Mouse (Mus musculus) heart, postnatal 4 days (tissue): Measurements from ENCODE around the gene Zfyve21. TPM values are rescaled to one million over a fixed set of nuclear protein-coding genes. Genes with fewer than 3 reads are reported as not detected.
A peak's percentile ranks its signal among the peaks of the same experiment; 100 is the strongest.

Experiments used
- DNase-seq: peaks from one replicate; pipeline ENCODE4 v3.0.0; 2021
- total RNA-seq, 2 experiments: library from RNA; stranded (reverse); gene quantifications; 2 replicates each; pipeline ENCODE4 v1.2.3; 2021

Gene Zfyve21
- total RNA-seq, 2 experiments from 2014 or later, result 36.2 to 38.7 TPM

- no peak for DNase-seq
Observed at GRCm38 (mm10) chr12:111800459-111801183, 13.3 kb upstream of the Zfyve21 start.

DNA sequence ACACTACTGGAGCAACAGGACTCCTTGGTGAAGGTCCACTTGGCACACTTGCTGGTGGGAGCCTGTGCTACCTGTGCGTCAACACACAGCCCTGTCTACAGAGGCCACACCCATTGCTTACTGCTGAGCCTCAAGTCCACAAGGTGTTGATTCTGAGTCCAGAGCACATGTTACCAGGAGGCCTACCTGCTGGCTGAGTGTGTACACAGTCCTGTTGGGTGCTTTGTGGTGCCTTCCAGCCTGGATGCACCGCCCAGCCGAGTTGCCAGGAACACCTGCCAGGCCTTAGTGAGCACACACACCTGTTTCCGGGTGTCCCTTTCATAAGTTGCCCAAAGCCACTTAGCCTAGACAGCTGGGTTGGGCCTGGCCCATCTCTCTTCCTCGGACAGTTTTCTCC, 10.4 kb upstream of the Zfyve21 start:
- no peak for DNase-seq

DNA sequence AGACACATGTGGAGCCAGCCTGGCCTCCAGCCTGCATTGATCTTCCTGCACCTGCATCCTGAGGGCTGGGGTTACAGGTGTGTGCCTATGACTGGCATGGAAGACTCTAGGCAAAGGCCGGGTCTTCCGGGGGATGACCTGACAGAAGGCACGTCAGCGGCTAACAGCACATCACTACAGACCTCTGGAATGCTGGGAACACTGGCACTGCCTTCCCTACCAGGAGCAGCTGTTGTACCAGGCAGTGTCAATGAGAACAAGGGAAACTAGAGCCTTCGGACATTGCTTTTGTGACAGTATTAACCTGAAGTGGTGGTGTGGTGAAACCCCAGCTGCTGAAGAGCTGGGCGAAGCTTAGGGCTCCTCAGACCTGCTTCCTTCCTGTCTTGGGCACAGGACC, 5.2 kb upstream of the Zfyve21 start:
- DNase-seq, result no peak

GRCm38 (mm10) chr12:111809762-111810161, 4.2 kb upstream of the Zfyve21 start:
- peak; percentile 81 for DNase-seq

GRCm38 (mm10) chr12:111812075-111812474, 1.9 kb upstream of the Zfyve21 start:
- DNase-seq, result no peak

DNA sequence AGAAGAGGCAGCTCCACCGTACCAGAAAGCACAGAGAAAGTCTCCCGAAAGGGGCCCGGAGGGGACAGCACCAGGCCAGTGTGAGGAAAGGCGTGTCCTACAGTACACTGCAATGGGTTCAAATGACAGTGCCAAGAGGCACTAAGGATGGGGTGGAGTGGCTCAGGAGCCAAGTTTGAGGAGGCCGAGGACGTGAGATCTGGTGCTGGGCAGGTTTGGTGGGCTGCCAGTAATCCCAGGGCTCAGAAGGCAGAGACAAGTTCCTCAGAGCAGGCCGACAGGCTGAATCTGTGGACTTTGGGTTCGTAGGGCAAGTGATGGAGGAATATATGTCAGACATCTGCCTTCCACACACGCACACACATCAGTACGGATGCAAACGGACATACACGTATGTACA, 1.4 kb upstream of the Zfyve21 start:
- DNase-seq, result no peak

DNA sequence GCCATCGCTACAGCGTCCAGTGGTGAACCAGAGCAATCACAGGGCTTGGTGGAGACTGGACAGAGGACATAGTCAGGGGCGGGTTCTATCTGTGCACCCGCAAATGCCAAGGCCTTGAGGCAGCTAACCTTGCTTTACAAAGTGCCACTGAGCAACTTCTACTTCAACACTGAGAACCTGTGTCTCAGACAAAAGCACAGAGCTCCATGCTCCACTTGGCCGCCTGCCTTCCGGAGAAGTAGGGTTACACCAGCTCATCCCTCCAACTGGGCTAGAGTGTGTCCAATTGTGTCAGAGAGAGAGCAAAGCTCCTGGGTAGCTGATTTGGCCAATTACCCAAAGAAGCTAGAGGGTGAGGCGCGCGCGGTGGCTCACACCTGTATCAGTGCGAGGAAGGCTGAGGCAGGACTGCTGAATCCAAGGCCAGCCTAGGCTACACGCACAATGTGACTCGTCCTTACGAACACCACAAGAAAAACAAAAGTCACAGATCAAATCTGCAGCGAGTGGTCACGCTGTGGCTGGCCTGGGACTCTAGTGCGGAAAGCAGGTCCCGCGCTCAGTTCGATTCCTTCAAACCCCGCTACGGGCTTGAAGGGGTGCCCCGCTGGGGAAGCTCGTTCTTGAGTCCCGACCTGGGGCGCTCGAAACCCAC, 732 bp upstream of the Zfyve21 start:
- no peak for DNase-seq

DNA sequence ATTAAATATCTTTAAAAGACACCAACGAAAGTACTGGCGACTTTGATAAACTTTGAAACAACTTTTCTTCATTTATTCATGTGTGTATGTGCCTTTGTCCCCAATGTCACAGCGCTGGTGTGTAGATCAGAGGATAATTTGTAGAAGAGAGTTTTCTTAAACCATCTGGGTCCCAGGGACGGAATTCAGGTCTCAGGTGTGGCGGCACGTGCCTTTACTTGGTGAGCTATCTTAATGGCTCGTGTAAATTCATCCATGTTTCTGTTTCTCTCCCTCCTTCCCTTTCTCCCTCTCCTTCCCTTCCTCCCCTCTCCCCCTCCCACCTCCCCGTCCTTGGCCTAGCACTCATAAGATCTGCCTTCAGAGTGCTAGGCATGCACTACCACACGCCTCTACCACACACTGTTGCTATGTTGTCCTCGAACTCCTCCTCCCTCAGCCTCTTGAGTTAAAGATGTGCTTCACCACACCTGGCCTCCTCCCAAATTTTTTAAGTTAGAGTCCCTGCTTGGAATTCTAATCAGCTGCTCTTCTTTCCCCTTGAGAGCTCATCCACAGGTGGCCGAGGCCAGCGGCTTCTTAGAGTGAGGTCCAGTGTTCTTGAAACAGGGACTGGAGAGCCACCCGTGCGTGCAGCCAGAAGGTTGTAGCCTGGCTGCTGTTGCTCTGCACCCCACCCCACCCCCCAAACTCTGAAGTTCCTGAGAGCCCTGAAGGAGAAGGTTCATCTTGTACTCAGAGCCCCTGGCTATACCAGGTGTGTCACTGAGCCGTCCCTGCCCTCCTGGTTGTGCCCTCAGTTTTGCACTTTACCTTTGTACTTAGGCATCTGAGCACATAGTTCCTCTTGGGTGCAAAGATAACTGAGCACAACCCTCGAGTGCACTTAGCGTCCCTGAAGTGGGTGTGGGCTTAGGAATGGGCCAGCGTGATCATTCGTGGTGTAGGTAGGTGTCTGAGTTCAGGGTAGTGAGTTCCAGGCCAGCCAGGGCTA, 1.1 kb downstream of the Zfyve21 start:
- DNase-seq, result no peak

GRCm38 (mm10) chr12:111816528-111816927, 2.6 kb downstream of the Zfyve21 start:
- peak; percentile 59 for DNase-seq

DNA sequence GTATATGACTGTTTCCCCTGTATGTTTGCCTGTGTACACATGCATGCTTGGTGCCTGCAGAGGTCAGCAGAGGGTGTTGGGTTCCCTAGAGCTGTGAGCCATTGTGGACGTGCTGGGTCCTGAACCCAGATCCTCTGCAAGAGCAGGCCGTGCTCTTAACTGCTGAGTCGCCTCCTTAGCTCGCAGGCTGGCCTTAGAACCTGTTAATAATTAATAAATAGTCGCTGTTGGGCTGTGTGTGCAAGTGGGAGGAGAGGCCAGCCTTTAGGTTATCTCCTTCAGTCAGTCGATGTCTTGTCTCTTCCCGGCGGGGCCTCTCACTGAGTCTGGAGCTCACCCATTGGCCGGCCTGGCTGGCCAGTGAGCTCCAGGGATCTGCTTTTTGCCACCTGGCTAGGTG, 3.0 kb downstream of the Zfyve21 start:
- DNase-seq, result no peak

DNA sequence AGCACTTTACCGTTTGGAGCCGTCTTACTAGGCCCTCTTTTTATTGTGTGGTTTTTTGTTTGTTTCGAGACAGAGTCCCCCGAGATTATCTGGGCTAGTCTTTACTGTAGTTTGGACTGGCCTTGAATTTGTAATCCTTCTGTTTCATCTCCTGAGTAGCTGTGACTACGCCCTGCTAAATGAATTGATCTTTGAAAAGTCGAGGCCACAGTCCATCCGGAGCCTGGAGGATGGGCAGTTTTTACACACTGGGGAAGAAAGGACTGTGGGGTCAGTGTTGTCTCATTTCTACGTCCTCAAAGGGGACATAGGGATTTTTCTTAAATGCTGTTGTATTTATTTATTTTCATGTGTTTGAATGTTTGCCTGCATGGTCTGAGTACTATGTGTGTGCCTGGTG, 4.0 kb downstream of the Zfyve21 start:
- DNase-seq, result no peak

GRCm38 (mm10) chr12:111819936-111820335, 6.0 kb downstream of the Zfyve21 start:
- no peak for DNase-seq

GRCm38 (mm10) chr12:111820708-111821107, 6.7 kb downstream of the Zfyve21 start:
- DNase-seq, result no peak

GRCm38 (mm10) chr12:111821931-111822330, 8.0 kb downstream of the Zfyve21 start:
- no peak for DNase-seq

- DNase-seq, result no peak
Observed at GRCm38 (mm10) chr12:111827556-111827955, 13.6 kb downstream of the Zfyve21 start.

GRCm38 (mm10) chr12:111829447-111829846, 15.5 kb downstream of the Zfyve21 start:
- no peak for DNase-seq

DNA sequence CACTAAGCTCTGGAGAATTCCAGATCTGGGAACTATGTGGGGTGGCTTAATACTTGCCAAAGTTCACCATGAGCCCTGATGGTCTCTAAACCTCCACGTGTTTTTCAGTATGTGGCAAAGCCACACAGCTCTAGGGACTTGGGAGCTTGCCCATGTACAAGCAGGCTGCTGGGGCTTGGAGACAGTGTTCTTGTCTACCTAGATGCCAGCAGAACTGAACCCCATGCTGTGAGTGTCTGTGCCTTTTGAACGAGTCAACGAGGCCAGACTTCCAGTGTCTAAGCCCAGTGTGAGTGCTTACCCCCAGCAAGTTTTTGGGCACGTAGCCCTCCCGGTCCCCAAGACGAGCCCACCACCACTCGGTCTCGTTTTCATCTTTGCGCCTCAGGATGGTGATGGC, 16.0 kb downstream of the Zfyve21 start:
- DNase-seq, result no peak

DNA sequence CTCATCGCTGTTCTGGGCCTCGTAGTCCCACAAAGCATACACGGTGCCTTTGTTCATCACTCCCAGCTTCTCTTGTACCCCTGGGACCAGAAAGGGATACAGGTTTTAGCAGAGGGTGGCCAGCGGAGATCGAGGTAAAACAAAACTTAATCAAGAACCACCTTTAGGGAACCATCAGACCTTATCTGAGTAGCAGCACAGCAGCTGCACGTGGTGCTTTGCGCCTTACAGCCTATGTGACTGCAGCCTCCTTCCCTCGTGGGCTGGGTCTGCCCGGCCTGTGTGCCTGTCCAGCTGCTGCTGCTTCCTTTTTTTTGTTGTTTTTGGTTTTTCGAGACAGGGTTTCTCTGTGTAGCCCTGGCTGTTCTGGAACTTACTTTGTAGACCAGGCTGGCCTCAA, 16.4 kb downstream of the Zfyve21 start:
- DNase-seq, result no peak

DNA sequence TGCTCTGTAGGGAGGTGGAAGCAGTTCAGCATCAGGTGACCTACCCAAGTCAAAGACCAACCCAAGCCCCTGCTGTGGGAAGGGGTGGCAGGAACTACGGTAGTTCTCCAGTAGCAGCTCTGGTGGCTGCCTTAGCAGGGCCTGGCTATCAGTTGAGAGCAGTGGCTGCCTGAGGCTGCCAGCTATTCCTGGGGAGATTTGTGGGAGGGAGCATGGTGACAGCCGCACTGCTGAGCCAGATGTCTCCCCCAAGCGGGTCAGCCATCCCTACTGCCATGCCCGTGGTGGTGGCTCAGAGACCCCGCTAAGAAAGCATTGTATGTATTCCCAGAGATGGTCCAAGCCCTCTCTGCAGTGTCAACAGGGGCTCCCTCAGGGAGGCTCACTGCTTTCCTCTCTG, 18.7 kb downstream of the Zfyve21 start:
- DNase-seq, result no peak

GRCm38 (mm10) chr12:111833457-111833856, 19.5 kb downstream of the Zfyve21 start:
- no peak for DNase-seq

- DNase-seq, result no peak
Observed at GRCm38 (mm10) chr12:111842565-111843433, 28.8 kb downstream of the Zfyve21 start.

DNA sequence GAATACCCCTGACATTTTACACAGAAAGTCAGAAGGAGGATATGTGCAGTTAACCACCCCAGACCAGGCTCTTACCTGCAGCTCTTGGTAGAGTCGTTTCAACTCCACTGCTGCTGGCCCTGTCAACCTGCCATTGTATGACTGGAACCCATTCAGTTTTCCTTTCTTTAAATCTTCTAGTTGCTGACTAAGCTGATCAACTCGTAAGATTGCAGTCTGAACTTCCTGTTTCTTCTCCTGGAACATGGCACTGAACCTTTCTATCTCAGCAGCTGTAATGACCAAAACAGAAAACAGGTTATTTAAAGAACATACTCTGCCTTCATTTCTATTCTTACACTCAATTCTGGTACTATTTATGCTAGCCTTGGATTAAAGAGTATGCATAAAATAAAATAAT, 29.5 kb downstream of the Zfyve21 start:
- DNase-seq, result no peak
